Mouse (Mus musculus) liver, adult 2 months (tissue): ENCODE measurements around the gene Fgfr2.

Experiments used
- CTCF ChIP-seq: fragments of 200-500 bp; IDR thresholded peaks from 2 replicates; pipeline ENCODE4 v1.5.1; 2011; ENCODE audit warnings: low read depth, low read length, control low read depth
- POLR2A ChIP-seq: fragments of 200-500 bp; IDR thresholded peaks from 2 replicates; pipeline ENCODE4 v1.6.1; 2011; ENCODE audit warnings: low read length, control low read depth; ENCODE audit not compliant: insufficient read depth; ENCODE audit errors: extremely low read depth

DNA sequence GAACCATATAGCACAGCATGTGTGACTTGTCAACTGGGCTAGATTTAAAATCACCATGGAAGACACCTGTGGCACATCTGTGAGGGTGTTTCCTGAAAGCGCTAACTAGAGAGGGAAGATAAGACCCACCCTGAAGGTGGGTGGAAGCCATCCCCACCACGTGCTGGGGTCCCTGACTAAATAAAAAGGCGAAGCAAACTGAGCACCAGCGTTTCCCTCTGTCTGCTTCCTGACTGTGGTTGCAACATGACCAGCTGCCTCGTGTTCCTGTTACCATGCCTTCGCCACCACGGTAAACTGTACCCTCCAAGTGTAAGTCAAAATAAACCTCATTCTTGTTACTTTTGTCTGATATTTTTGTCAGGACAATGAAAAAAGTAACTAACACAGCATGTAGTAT is 819.2 kb downstream of the Fgfr2 start:
- TF ChIP-seq POLR2A (no peak), CTCF (no peak)
